Mouse (Mus musculus) brain, embryonic 14.5 days (tissue): ENCODE results near the gene Ccnd1.

ENCODE experiments used
- CTCF ChIP-seq: fragments of 200-500 bp; IDR thresholded peaks from 2 replicates; pipeline ENCODE4 v1.5.1; 2012; ENCODE audit warnings: inconsistent platforms, mild to moderate bottlenecking, moderate library complexity, borderline replicate concordance; ENCODE audit not compliant: insufficient read depth, insufficient read length; ENCODE audit errors: extremely low read depth
- POLR2A ChIP-seq: fragments of 200-500 bp; IDR thresholded peaks from 2 replicates; pipeline ENCODE4 v1.6.1; 2012; ENCODE audit warnings: mild to moderate bottlenecking, inconsistent platforms, borderline replicate concordance; ENCODE audit not compliant: poor library complexity, insufficient read depth, insufficient read length, severe bottlenecking; ENCODE audit errors: extremely low read depth

DNA sequence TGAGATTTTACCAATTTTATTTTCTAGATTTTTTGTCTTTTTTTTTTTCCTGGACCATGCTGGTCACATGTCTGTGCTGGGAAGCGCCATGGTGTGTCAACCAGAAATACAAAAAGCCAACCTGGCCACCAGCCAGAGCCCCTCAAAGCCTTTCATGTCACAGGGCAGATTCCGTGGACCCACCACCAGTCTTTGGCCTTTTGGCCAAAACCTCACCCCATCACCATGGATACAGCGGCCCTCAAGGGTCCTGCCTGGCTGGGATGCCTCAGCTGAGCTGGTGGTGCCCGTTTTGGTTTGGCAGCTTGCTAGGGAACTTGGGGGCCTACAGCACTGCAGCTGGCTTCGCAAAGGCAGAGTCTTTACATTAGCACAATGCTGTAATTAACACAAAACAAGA lies 9.8 kb downstream of the Ccnd1 start:
- no peak for TF ChIP-seq POLR2A
- TF ChIP-seq CTCF: no peak
